Mouse (Mus musculus): Measurements from ENCODE around the gene Scn5a.

DNA sequence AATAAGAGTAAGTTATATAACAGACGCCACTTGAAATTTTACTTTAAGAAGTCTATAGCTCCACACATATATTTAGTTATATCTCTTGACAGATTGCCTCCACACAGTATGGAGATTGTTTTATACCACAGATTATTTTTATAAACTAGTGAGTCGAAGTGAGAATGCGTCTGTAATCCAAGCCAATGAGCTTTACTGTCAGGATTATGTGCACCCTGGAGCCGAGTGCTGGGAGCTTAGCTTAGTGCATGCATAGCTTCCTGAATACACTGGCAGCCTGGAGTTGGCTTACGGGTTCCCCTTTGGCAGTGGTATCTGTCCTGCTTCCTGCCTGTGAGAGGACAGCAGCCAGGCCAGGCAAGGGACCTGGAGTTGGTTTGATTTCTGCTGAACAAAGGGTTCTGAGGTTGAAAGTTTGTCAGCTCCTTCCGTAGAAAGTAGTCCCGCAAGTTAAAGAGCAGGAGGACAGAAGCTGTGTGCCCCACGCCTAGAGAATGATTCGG lies 140.3 kb downstream of the Scn5a start:
- no peak for TF ChIP-seq CTCF (conservative IDR thresholded peaks at IDR 0.05 in 1 of 2, IDR thresholded peaks at IDR 0.05 in 1 of 2; ENCODE audit: low read depth in 2 of 2, low read length in 2 of 2)
- no peak for TF ChIP-seq USF1 (IDR thresholded peaks at IDR 0.05; ENCODE audit: low read depth, low read length)
- TF ChIP-seq JUN (IDR thresholded peaks at IDR 0.05; ENCODE audit: insufficient read depth, low read depth, low read length): no peak
- no peak for TF ChIP-seq UBTF (IDR thresholded peaks at IDR 0.05; ENCODE audit: low read depth, low read length)
- no peak for TF ChIP-seq POLR2A (IDR thresholded peaks at IDR 0.05; ENCODE audit: low read depth, low read length)
- no peak for TF ChIP-seq MAX (IDR thresholded peaks at IDR 0.05; ENCODE audit: low read length)
- TF ChIP-seq EP300 (IDR thresholded peaks at IDR 0.05; ENCODE audit: low read length): no peak
- no peak for TF ChIP-seq MAFK (IDR thresholded peaks at IDR 0.05; ENCODE audit: insufficient replicate concordance, low read length)
- no peak for TF ChIP-seq NRF1 (IDR thresholded peaks at IDR 0.05; ENCODE audit: low read depth, low read length)
- no peak for TF ChIP-seq CHD2 (IDR thresholded peaks at IDR 0.05; ENCODE audit: low read length)
- no peak for TF ChIP-seq ZC3H11A (IDR thresholded peaks at IDR 0.05; ENCODE audit: low read depth, low read length)

All from CH12.LX (cell line).